Mouse (Mus musculus) neutrophil, adult 83 days (primary cell): ENCODE results near the gene Gm49359. TPM values are rescaled to one million over a fixed set of nuclear protein-coding genes. Genes with fewer than 3 reads are reported as not detected.

ENCODE experiments used
- total RNA-seq, 2 experiments: library from RNA; stranded (reverse); gene quantifications; one replicate each; pipeline ENCODE4 v1.2.4; 2023

Gm49359 gene
- 10 to 100 TPM in 1 of 2 experiments, 1 to 10 TPM in 1; 9.0 to 10.3 TPM for total RNA-seq

DNA sequence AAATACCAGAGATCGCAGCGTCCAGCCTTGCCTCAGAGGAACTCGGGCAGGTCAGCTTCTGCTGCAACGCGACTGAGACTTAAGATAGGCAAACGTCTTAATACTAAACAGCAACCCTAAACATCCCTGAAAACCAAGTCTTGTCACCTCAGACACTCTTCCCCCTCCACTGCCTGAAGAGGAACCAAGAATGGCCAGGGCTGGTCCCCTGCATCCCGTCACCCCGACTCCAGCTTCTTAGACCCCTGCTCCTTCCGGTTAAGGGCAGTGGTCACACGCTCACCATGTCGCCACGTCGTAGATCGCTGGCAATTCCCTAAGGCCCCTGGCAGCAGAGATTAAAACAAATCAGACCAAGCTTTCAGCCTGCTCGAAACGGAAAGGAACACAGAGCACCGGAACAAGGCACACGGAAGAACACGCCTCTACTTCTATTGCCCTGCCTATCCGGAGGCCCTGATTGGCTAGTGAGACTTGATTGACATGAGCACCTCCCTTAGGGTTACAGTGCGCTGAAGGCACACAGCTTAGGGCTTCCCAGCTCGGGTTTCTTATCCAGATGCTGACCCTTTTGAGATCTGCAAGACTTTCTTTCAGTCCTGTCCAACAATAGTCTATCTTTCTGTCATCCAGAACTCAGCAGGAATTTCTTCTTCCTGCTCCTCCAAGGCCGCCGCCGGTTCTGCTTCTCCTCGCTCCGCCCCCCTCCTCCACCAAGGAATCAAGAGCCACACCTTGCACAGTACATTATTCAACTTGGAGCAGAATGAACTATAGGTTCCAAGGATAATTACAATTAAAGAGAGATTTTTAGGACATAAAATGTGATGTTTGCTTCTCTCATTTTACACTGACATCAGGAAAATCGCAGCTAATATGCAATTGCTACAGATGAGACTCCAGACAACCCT is at the start of gene Gm49359:
TSS of gene Gm49359 (minus strand) at position 409 of the 911 bp plus-strand sequence.

Other genes starting within 250 kb of the Gm49359 start
- 1 to 10 TPM; 1.1 to 1.4 TPM for gene Gm3604, start 83.7 kb downstream of the Gm49359 start, total RNA-seq
- not detected for gene Zfp935, start 91.7 kb upstream of the Gm49359 start, total RNA-seq
- gene Zfp934, start 104.4 kb upstream of the Gm49359 start, total RNA-seq = 1 to 10 TPM; 5.0 to 6.1 TPM
- 1 to 10 TPM; 2.0 to 2.1 TPM for gene 6720489N17Rik, start 157.3 kb upstream of the Gm49359 start, total RNA-seq